8 mouse cellular contexts compared by ENCODE assay signal in the genomic region with DNA sequence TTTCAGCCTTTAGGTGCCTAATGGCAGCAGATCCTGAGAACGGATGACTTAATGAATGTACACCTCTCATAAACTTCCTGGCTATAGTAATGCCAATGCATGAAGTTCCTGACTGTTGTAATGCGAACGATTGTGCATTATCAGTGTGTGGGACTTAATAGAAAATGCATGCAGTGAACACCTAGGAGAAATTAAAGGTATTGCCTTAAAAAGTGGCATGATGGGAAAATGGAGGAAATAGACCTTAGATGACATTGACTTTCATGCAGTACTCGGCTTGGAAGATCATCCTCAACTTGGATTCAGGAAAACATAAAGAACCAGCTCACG. TPM values are rescaled to one million over a fixed set of nuclear protein-coding genes. Genes with fewer than 3 reads are reported as not detected.
DNase-seq lines count a peak whose midpoint lies in the region; TF ChIP-seq lines count a peak whose summit lies in the region.

No protein-coding gene starts in this region.

- no peak for TF ChIP-seq CTCF in kidney, adult 2 months (conservative IDR thresholded peaks at IDR 0.05; ENCODE audit: insufficient read depth, insufficient read length, low read depth, low read length)
- TF ChIP-seq CTCF in bone marrow macrophage, adult 2 months (IDR thresholded peaks at IDR 0.05; ENCODE audit: low read depth, low read length), result no peak

- H3K9me3 ChIP-seq in hindbrain, embryonic 10.5 days, result no peaks in the 10 kb centered on the region
- no peaks in the 10 kb centered on the region for H3K9me3 ChIP-seq in midbrain, embryonic 10.5 days (replicated peaks)

- WGBS in kidney, adult 2 months, result 76% methylated on average over 5 of the region's 5 CpGs
- 84% methylated on average over 5 of the region's 5 CpGs for WGBS in hindbrain, embryonic 10.5 days
- 86% methylated on average over 5 of the region's 5 CpGs for WGBS in midbrain, embryonic 10.5 days

- TF ChIP-seq POLR2A in kidney, adult 2 months (IDR thresholded peaks at IDR 0.05; ENCODE audit: low read depth, low read length), result no peak
- no peak for TF ChIP-seq POLR2A in bone marrow macrophage, adult 2 months (IDR thresholded peaks at IDR 0.05; ENCODE audit: borderline replicate concordance, low read depth, low read length)

- H3K27me3 ChIP-seq in kidney, adult 2 months (replicated peaks; ENCODE audit: control insufficient read depth, insufficient read depth, low read length), result no peaks in the 10 kb centered on the region
- peaks cover 5% of the 10 kb centered on the region for H3K27me3 ChIP-seq in hindbrain, embryonic 10.5 days (ENCODE audit: insufficient read depth, poor library complexity, severe bottlenecking)
- H3K27me3 ChIP-seq in midbrain, embryonic 10.5 days (ENCODE audit: low read depth, poor library complexity, severe bottlenecking), result no peaks in the 10 kb centered on the region

- no peaks in the 10 kb centered on the region for H3K36me3 ChIP-seq in kidney, adult 2 months (ENCODE audit: control insufficient read depth, insufficient read depth, low read length)
- H3K36me3 ChIP-seq in hindbrain, embryonic 10.5 days, result no peaks in the 10 kb centered on the region
- no peaks in the 10 kb centered on the region for H3K36me3 ChIP-seq in midbrain, embryonic 10.5 days

- H3K27ac ChIP-seq in kidney, adult 2 months (ENCODE audit: insufficient read depth, low read depth, low read length), result no peak overlapping the region
- no peak overlapping the region for H3K27ac ChIP-seq in bone marrow macrophage, adult 2 months (ENCODE audit: insufficient read depth, low read depth, low read length)
- H3K27ac ChIP-seq in hindbrain, embryonic 10.5 days, result peak overlapping the region; percentile 91
- peak overlapping the region; percentile 88 for H3K27ac ChIP-seq in midbrain, embryonic 10.5 days (replicated peaks)

- H3K4me1 ChIP-seq in kidney, adult 2 months (ENCODE audit: control insufficient read depth, insufficient read depth, low read length), result 0 out of 2 replicates have a peak, but pooled peaks cover 2% of the 10 kb centered on the region
- no peaks in the 10 kb centered on the region for H3K4me1 ChIP-seq in bone marrow macrophage, adult 2 months (ENCODE audit: control insufficient read depth, insufficient read depth, low read length)
- peaks cover 4% of the 10 kb centered on the region; the same call in 1 of the 2 replicates for H3K4me1 ChIP-seq in hindbrain, embryonic 10.5 days (replicated peaks)
- H3K4me1 ChIP-seq in midbrain, embryonic 10.5 days, result peaks cover 8% of the 10 kb centered on the region

- H3K4me3 ChIP-seq in kidney, adult 2 months (ENCODE audit: insufficient read depth, low read depth, low read length), result peak overlapping the region; percentile 44
- H3K4me3 ChIP-seq in bone marrow macrophage, adult 2 months (ENCODE audit: insufficient read depth, low read length), result peak overlapping the region; percentile 65
- H3K4me3 ChIP-seq in hindbrain, embryonic 10.5 days, result peak overlapping the region; percentile 66
- peak overlapping the region; percentile 66 for H3K4me3 ChIP-seq in midbrain, embryonic 10.5 days

- DNase-seq in kidney, adult 2 months, result no peak
- DNase-seq in kidney, adult 11 months, result no peak
- DNase-seq in hindbrain, embryonic 10.5 days (ENCODE audit: low spot score), result no peak
- DNase-seq in midbrain, embryonic 10.5 days (ENCODE audit: low spot score), result no peak
- DNase-seq in left cerebral cortex, adult 9 months (ENCODE audit: low spot score in 2 of 2), result no peak
- no peak for DNase-seq in thymus, postnatal 14 days
- no peak for DNase-seq in frontal cortex, postnatal 36 days (ENCODE audit: low spot score in 2 of 2)

RNA-seq across cellular contexts. Expression of gene Zpbp, which starts 0.3 kb away (rescaled TPM):
- polyA plus RNA-seq in kidney, adult 2 months (2012; rRNA removed), result 0.17 and 0.18 TPM in 2 replicates
- 0.25 and 0.44 TPM in 2 replicates for polyA plus RNA-seq in bone marrow macrophage, adult 2 months (2012; ENCODE audit: insufficient read depth, insufficient read length, missing spikeins)
- polyA plus RNA-seq in hindbrain, embryonic 10.5 days (2016; fragmentation: Nextera tagmentation; extraction: Ambion mirVana), result 0.61 and 0.67 TPM in 2 replicates
- polyA plus RNA-seq in midbrain, embryonic 10.5 days (2016; fragmentation: Nextera tagmentation; extraction: Ambion mirVana), result 0.43 and 0.58 TPM in 2 replicates

RNA-seq across cellular contexts. Expression of gene Spata48, which starts 0.6 kb away (rescaled TPM):
- 0.84 and 1.3 TPM in 2 replicates for polyA plus RNA-seq in kidney, adult 2 months (2012; rRNA removed)
- polyA plus RNA-seq in bone marrow macrophage, adult 2 months (2012; ENCODE audit: insufficient read depth, insufficient read length, missing spikeins), result not detected in 2 replicates
- polyA plus RNA-seq in hindbrain, embryonic 10.5 days (2016; fragmentation: Nextera tagmentation; extraction: Ambion mirVana), result 1.2 and 1.8 TPM in 2 replicates
- 0.82 and 1.7 TPM in 2 replicates for polyA plus RNA-seq in midbrain, embryonic 10.5 days (2016; fragmentation: Nextera tagmentation; extraction: Ambion mirVana)

Comparison
In these comparisons a context has a peak if more than half of its experiments do, and no peak if none do; other contexts are left out.
1. H3K27ac ChIP-seq: peak in hindbrain, embryonic 10.5 days (single experiment) and midbrain, embryonic 10.5 days (single experiment); none in kidney, adult 2 months (single experiment) and bone marrow macrophage, adult 2 months (single experiment).
2. Peak in every context shown above with its lines, with median percentiles within 50 percentile points of each other: H3K4me3 ChIP-seq.